14 mouse cellular contexts compared by ENCODE assay signal in genomic region chr16:45377332-45377731, GRCm38 (mm10).
"Had no signal": no experiment of that assay in that cellular context is flagged by ENCODE, and none has a peak within 500 bp of the region (broad histone marks: within the 10 kb centered on the region; RNA-seq: fewer than 3 reads in every experiment).

No protein-coding gene starts in this region.

- H3K27ac ChIP-seq: limb, embryonic 13.5 days; midbrain, embryonic 12.5 days; neural tube, embryonic 13.5 days; stomach, embryonic 15.5 days had no signal

- ATAC-seq: midbrain, embryonic 16.5 days had no signal

- H3K4me1 ChIP-seq: midbrain, embryonic 12.5 days; neural tube, embryonic 13.5 days; stomach, embryonic 15.5 days had no signal

- H3K9ac ChIP-seq: limb, embryonic 13.5 days; lung, embryonic 14.5 days; midbrain, embryonic 12.5 days; neural tube, embryonic 13.5 days; stomach, embryonic 15.5 days had no signal

- H3K36me3 ChIP-seq: limb, embryonic 13.5 days; midbrain, embryonic 12.5 days; stomach, embryonic 15.5 days had no signal

- H3K9me3 ChIP-seq: limb, embryonic 13.5 days; megakaryocyte, embryonic 14.5 days; midbrain, embryonic 12.5 days; neural tube, embryonic 13.5 days; stomach, embryonic 15.5 days had no signal

- H3K4me2 ChIP-seq: limb, embryonic 13.5 days; liver, embryonic 11.5 days; lung, embryonic 14.5 days; midbrain, embryonic 12.5 days; neural tube, embryonic 13.5 days; stomach, embryonic 15.5 days had no signal

- DNase-seq: kidney, postnatal 10 days; left cerebral cortex, postnatal 4 days; lung, embryonic 14.5 days; lung, postnatal 10 days; lung, postnatal 4 days; right cerebral cortex, postnatal 14 days; thymus, postnatal 36 days had no signal

- H3K4me3 ChIP-seq: limb, embryonic 13.5 days; megakaryocyte, embryonic 14.5 days; midbrain, embryonic 12.5 days; neural tube, embryonic 13.5 days; stomach, embryonic 15.5 days had no signal

- H3K27me3 ChIP-seq: limb, embryonic 13.5 days; megakaryocyte, embryonic 14.5 days; midbrain, embryonic 12.5 days; neural tube, embryonic 13.5 days; stomach, embryonic 15.5 days had no signal
